Mouse (Mus musculus) ES-E14 (cell line): ENCODE results near the gene Ddb1.

ENCODE experiments used
- CHD2 ChIP-seq: IDR thresholded peaks from 2 replicates; pipeline ENCODE4 v1.6.1; 2014; ENCODE audit warnings: mild to moderate bottlenecking, low read depth, low read length, inconsistent platforms
- MAFK ChIP-seq: IDR thresholded peaks from 2 replicates; pipeline ENCODE4 v1.6.1; 2014; ENCODE audit warnings: mild to moderate bottlenecking, low read depth, low read length, inconsistent platforms; ENCODE audit not compliant: insufficient read depth
- ZC3H11A ChIP-seq: IDR thresholded peaks from 2 replicates; pipeline ENCODE4 v1.6.1; 2012; ENCODE audit warnings: low read depth, mild to moderate bottlenecking, inconsistent platforms, low read length, borderline replicate concordance

DNA sequence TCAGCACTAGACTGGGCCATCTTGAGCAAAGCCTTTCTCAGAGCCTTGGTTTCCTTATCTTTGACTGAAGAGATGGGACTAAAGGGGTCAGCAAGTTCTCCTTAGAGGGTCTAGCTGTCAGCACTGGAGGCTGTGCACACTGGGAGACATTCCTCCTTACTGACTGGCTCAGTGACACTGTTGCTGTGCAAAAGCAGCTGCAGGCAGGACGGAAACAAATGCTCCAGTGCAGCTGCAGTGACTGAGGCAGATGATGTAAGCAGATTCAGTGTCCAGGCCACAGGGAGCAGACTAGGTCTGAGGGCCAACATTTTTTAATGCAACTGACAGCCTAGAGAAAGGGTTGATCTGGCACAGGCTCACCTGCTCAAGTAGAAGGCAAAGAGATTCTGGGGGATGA is 68.1 kb downstream of the Ddb1 start:
- TF ChIP-seq ZC3H11A (no peak), MAFK (no peak), CHD2 (no peak)
